Mouse (Mus musculus) embryonic fibroblast, embryonic 13.5 days (primary cell): ENCODE results near the gene Egf.

Experiments used
- CTCF ChIP-seq: IDR thresholded peaks from 2 replicates; pipeline ENCODE4 v1.5.1; 2011; ENCODE audit warnings: mild to moderate bottlenecking, control low read depth, low read length, moderate library complexity, borderline replicate concordance; ENCODE audit not compliant: insufficient read depth
- POLR2A ChIP-seq: IDR thresholded peaks from 2 replicates; pipeline ENCODE4 v1.6.1; 2011; ENCODE audit warnings: low read depth, mild to moderate bottlenecking, control low read depth, low read length, moderate library complexity

- TF ChIP-seq POLR2A (no peak), CTCF (no peak)
These were observed 30.6 kb downstream of the Egf start for GRCm38 (mm10) chr3:129724505-129724904.
